Mouse (Mus musculus) limb, embryonic 11.5 days (tissue): Measurements from ENCODE around the gene Sacm1l. TPM values are rescaled to one million over a fixed set of nuclear protein-coding genes. Genes with fewer than 3 reads are reported as not detected.

Source experiments
- ATAC-seq: fragments of 200-750 bp; cut with Nextera tagmentation; 2 replicates; pipeline ENCODE4 v1.8.0; 2017; ENCODE audit warnings: low read depth; ENCODE audit not compliant: insufficient number of reproducible peaks, low FRiP score, low TSS enrichment
- DNase-seq: peaks from one replicate; pipeline ENCODE4 v3.0.0-alpha.2; 2015; ENCODE audit warnings: low spot score
- H3K27ac ChIP-seq: fragments of 300-500 bp; sonication (generic); replicated peaks from 2 replicates; pipeline ENCODE4 v1.5.1; 2014; ENCODE audit warnings: low read depth, mild to moderate bottlenecking, low read length
- H3K27me3 ChIP-seq: fragments of 300-500 bp; sonication (generic); 2 replicates; pipeline ENCODE4 v1.6.1; 2014; ENCODE audit warnings: mild to moderate bottlenecking, low read length, mixed read lengths; ENCODE audit not compliant: control insufficient read depth, insufficient read depth
- H3K36me3 ChIP-seq: fragments of 300-500 bp; sonication (generic); 2 replicates; pipeline ENCODE4 v1.6.1; 2014; ENCODE audit warnings: mild to moderate bottlenecking, low read length, moderate library complexity, mixed read lengths; ENCODE audit not compliant: control insufficient read depth, insufficient read depth
- H3K4me1 ChIP-seq: fragments of 300-500 bp; sonication (generic); 2 replicates; pipeline ENCODE4 v1.6.1; 2014; ENCODE audit warnings: low read length, mixed read lengths; ENCODE audit not compliant: control insufficient read depth, insufficient read depth
- H3K4me2 ChIP-seq: fragments of 300-500 bp; sonication (generic); 2 replicates; pipeline ENCODE4 v1.6.1; 2014; ENCODE audit warnings: low read depth, mild to moderate bottlenecking, moderate library complexity; ENCODE audit not compliant: severe bottlenecking
- H3K4me3 ChIP-seq: fragments of 300-500 bp; sonication (generic); 2 replicates; pipeline ENCODE4 v1.5.1; 2014; ENCODE audit warnings: low read depth, low read length
- H3K9ac ChIP-seq: fragments of 300-500 bp; sonication (generic); 2 replicates; pipeline ENCODE4 v1.6.1; 2014; ENCODE audit warnings: mild to moderate bottlenecking, low read length
- H3K9me3 ChIP-seq: fragments of 300-500 bp; sonication (generic); 2 replicates; pipeline ENCODE4 v1.6.1; 2016; ENCODE audit warnings: low read length; ENCODE audit not compliant: control insufficient read depth
- WGBS: fragments of 180-500 bp; shearing (Covaris S2); extraction: QIAGEN DNeasy Blood & Tissue Kit; methylation state at CpG from one replicate; pipeline ENCODE4 v1.1.7; 2014; 5-methylcytosine and 5-hydroxymethylcytosine counted together
- polyA plus RNA-seq: library from polyadenylated mRNA; unstranded; fragments of >200 nt; fragmentation: Nextera tagmentation; extraction: Ambion mirVana; gene quantifications from 2 replicates; pipeline ENCODE4 v1.2.1, GENCODE M21; 2014

The Sacm1l gene
- polyA plus RNA-seq, 1 experiment from 2014 or later: 48.9 TPM

DNA sequence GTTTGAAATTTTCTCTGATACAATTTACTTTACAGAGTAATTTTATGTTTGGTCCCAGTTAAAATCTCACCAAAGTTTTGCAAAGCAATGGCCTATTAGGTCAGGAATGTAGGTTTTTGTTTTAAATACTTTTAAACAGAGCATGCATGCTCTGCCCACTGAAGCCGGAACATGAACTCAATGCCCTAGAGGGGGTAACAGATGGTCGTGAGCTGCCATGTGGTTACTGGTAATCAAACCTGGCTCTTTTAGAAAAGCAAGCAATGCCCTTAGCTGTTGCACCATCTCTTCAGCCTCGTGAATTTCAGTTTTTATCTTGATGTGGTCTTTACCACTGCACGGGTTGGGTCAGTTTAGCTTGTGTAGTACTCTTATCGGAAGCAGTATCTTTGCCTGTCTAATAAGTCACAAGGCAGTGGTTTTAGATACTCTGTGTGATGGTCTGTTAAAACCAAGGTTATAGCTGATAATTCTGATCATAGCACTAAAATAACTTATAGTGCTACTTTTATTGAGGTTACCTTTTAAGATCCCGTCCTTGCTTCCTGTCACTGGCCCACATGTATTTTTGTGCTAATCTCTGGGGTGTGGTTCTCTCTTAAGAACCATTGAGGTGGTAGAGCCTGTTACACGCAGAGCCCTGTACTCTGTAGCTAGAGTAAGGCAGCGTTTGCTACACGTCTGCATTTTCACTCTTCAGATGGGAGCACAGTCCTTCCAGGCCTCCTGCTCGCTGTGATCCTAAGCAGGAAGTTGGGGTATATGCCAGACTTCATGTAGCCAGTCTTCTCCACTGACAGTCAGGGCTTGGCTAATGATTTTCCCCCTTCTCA is 48.0 kb downstream of the Sacm1l start:
- H3K36me3 ChIP-seq: no peaks in the 10 kb centered on the region
- no peaks in the 10 kb centered on the region for H3K9me3 ChIP-seq
- no peak overlapping the region for H3K9ac ChIP-seq
- H3K4me1 ChIP-seq: no peaks in the 10 kb centered on the region
- H3K4me2 ChIP-seq: no peak overlapping the region
- WGBS: 87% methylated on average over 10 of the region's 10 CpGs
- DNase-seq: no peak
- H3K27me3 ChIP-seq: no peaks in the 10 kb centered on the region
- H3K27ac ChIP-seq: no peak overlapping the region
- ATAC-seq: no peak
- no peak overlapping the region for H3K4me3 ChIP-seq

DNA sequence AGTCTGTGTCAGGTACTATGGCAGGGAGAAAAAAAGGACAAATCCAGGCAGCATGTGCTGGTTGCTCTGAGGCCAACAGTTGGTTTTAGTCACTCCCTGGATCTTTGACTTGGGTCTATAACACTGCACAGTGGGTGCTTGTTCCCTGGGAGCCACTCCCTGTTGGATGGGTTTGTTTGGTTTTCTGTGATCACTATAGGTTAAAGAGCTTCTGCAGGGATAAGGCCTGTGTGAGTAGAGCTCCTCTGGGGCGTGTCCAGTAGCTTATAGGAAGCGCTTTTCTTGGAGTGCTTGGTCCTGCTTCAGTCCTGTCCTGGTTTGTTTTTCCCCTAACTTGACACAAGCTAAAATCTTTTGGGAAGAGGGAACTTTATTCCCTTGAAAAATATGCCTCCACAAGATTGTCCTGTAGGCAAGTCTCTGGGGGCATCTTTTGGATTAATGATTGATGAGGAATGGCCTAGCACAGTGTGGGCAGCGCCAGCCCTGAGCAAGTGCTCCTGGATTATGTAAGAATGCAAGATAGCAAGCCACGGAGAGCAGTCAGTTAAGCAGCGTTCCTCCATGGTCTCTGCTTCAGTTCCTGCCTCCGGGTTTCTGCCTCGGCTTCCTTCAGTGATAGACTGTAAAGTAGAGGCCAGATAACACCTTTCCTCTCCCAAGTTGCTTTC is 59.8 kb downstream of the Sacm1l start:
- WGBS: 86% methylated on average over 7 of the region's 7 CpGs
- Histone ChIP-seq H3K9me3 (no peaks in the 10 kb centered on the region), H3K36me3 (0 out of 2 replicates have a peak, but pooled peaks cover 2% of the 10 kb centered on the region), H3K9ac (no peak overlapping the region), H3K4me1 (no peaks in the 10 kb centered on the region), H3K4me2 (no peak overlapping the region), H3K27ac (no peak overlapping the region), H3K4me3 (no peak overlapping the region), H3K27me3 (no peaks in the 10 kb centered on the region)
- ATAC-seq (no peak), DNase-seq (no peak)

DNA sequence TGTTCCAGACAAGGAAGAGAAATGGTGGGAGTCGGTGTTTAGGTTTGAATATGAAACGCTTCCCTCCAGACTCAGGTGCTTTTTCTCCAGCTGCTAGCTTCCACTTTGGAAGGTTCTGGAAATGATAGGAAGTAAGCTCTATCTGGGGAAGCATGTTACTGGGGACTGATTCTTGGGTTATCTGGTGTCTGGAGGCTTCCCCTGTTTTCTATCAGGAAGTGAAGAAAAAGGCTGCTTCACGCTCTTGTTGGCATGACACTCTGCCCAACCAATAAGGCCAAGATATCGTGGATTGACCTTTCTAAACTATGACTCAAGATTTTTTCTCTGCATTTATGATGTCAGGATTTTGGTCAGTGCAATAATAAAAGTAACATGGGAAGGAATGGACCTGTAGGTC is 65.6 kb downstream of the Sacm1l start:
- ATAC-seq: no peak
- no peak for DNase-seq
- 0 out of 2 replicates have a peak, but pooled peaks cover 2% of the 10 kb centered on the region for H3K36me3 ChIP-seq
- H3K4me3 ChIP-seq: no peak overlapping the region
- H3K9me3 ChIP-seq: no peaks in the 10 kb centered on the region
- H3K27me3 ChIP-seq: no peaks in the 10 kb centered on the region
- H3K4me1 ChIP-seq: no peaks in the 10 kb centered on the region
- no peak overlapping the region for H3K27ac ChIP-seq
- no peak overlapping the region for H3K4me2 ChIP-seq
- H3K9ac ChIP-seq: no peak overlapping the region
- WGBS: 99% methylated on average over 4 of the region's 4 CpGs

DNA sequence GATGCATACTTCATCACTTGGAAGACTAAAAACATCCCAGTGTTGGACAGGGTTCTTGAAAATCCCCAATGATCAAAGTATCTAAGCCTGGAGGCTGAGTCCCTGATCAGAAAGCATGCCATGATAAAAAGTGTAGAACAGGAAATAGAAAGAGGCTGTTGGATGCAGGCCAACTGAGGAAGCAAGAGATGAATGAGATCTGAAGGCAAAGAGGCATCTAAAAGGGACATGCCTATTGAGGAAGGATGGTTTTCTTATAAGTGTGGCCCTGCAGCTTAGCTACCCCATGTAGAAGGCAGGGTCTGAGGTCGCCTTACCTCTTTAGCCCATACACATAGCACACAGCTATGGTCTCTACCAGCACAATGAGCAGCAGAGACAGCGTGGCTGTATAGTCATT is 67.4 kb downstream of the Sacm1l start:
- Histone ChIP-seq H3K4me3 (no peak overlapping the region), H3K9me3 (no peaks in the 10 kb centered on the region)

DNA sequence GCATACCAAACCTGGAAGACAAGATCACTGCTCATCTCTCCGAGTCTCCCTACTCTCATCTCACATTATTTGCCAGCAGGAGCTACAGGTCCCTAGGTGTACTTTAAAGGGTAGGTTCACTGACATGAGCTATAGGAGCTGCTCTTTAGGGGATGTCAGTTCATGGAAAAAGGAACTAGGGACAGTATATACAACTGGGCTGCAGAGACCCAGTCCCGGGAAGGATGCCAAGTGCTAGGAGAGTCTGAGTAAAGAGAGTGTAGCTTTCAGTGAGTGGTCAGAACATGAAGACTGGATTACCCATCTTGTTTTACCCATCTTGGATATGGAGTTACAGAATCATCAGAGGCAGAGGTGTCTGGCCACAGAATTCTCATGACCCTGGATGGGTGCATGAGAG is 67.8 kb downstream of the Sacm1l start:
- no peak overlapping the region for H3K4me3 ChIP-seq
- no peak overlapping the region for H3K27ac ChIP-seq
- 94% methylated on average over 2 of the region's 2 CpGs for WGBS
- 0 out of 2 replicates have a peak, but pooled peaks cover 2% of the 10 kb centered on the region for H3K36me3 ChIP-seq
- DNase-seq: no peak
- no peaks in the 10 kb centered on the region for H3K4me1 ChIP-seq
- H3K27me3 ChIP-seq: no peaks in the 10 kb centered on the region
- no peak overlapping the region for H3K9ac ChIP-seq
- no peak overlapping the region for H3K4me2 ChIP-seq
- no peak for ATAC-seq
- no peaks in the 10 kb centered on the region for H3K9me3 ChIP-seq

More for the DNA sequence above, 67.4 kb downstream of the Sacm1l start:
- ATAC-seq (no peak), DNase-seq (no peak)
- 0 out of 2 replicates have a peak, but pooled peaks cover 2% of the 10 kb centered on the region for H3K36me3 ChIP-seq
- H3K4me2 ChIP-seq: no peak overlapping the region
- no peak overlapping the region for H3K27ac ChIP-seq
- H3K9ac ChIP-seq: no peak overlapping the region
- WGBS: 85% methylated on average over 2 of the region's 2 CpGs
- H3K4me1 ChIP-seq: no peaks in the 10 kb centered on the region
- no peaks in the 10 kb centered on the region for H3K27me3 ChIP-seq

- 78% methylated on average over 1 of the region's 1 CpGs for WGBS
- no peak overlapping the region for H3K4me2 ChIP-seq
- no peak overlapping the region for H3K27ac ChIP-seq
- no peaks in the 10 kb centered on the region for H3K9me3 ChIP-seq
- no peaks in the 10 kb centered on the region for H3K36me3 ChIP-seq
- no peaks in the 10 kb centered on the region for H3K4me1 ChIP-seq
- no peak overlapping the region for H3K9ac ChIP-seq
- no peak for ATAC-seq
- no peak overlapping the region for H3K4me3 ChIP-seq
- no peaks in the 10 kb centered on the region for H3K27me3 ChIP-seq
- no peak for DNase-seq
These were observed 72.0 kb downstream of the Sacm1l start for GRCm38 (mm10) chr9:123601529-123601928.

DNA sequence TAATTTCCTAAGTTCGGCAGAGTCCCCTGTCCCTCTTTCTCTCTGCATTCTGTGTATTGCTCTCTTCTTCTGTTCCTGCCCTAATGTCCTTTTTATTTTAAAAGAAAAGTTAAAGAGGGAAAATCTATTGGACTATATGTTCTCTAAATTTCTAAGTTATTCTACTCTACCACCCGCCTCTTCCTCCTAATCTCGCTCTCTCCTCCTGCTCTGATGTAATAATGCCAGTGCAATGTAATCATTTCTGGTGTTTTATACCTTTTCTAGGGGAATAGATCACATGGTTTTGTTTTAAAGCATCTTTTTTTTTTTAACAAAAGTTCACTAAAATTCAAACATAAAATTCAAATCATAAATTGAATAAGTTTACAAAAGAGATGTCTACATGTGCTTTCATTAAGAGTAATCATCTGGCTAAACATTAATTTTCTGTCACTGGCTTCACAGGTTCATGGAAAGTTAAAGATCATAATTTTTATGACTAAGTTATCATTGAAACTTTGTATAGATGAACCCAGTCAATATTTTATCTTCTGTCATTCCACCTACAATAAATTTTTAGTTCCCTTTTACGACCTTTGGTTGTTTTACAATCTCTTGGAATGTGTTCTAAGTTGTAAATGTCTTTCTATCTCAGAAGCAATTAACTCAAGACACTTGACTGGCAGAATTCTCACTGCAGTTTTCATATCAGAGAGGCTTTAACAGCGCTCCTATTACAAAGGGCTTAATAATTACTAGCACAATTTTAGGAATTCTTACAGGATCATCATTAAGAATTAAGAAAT is 90.9 kb downstream of the Sacm1l start:
- Histone ChIP-seq H3K27ac (no peak overlapping the region), H3K9ac (no peak overlapping the region), H3K4me2 (no peak overlapping the region), H3K4me1 (no peaks in the 10 kb centered on the region), H3K4me3 (no peak overlapping the region), H3K9me3 (no peaks in the 10 kb centered on the region), H3K36me3 (no peaks in the 10 kb centered on the region), H3K27me3 (no peaks in the 10 kb centered on the region)
- WGBS: 78% methylated on average over 5 of the region's 5 CpGs
- ATAC-seq (no peak), DNase-seq (no peak)

DNA sequence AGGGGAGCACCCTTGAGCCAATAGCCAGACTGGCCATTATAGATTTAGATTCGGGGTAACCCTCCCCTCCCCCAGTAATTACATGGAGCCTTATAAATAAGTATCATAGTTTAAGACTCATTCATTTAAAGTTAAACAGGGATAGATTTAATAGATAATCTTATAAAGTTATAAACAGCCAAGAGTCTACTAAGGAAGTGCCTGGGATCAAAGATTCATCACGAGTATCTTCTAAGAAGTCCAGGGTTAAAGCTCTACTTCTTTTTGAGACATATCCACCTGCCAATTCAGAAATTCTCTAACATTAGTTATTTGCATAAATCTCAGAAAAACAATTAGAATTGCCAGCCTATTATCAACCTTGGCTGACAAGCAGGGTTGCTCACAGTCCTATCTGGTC is 95.2 kb downstream of the Sacm1l start:
- H3K36me3 ChIP-seq: no peaks in the 10 kb centered on the region
- no peaks in the 10 kb centered on the region for H3K27me3 ChIP-seq
- no peak overlapping the region for H3K9ac ChIP-seq
- ATAC-seq: no peak
- no peak overlapping the region for H3K4me3 ChIP-seq
- H3K4me2 ChIP-seq: no peak overlapping the region
- WGBS: 93% methylated on average over 2 of the region's 2 CpGs
- H3K27ac ChIP-seq: no peak overlapping the region
- no peak for DNase-seq
- no peaks in the 10 kb centered on the region for H3K4me1 ChIP-seq
- H3K9me3 ChIP-seq: no peaks in the 10 kb centered on the region
